Mouse (Mus musculus) limb, embryonic 12.5 days (tissue): ENCODE measurements around the gene Eef2k. TPM values are rescaled to one million over a fixed set of nuclear protein-coding genes. Genes with fewer than 3 reads are reported as not detected.

ENCODE experiments used
- ATAC-seq: fragments of 200-750 bp; cut with Nextera tagmentation; 2 replicates; pipeline ENCODE4 v1.8.0; 2017; ENCODE audit warnings: low read depth, moderate TSS enrichment; ENCODE audit not compliant: insufficient number of reproducible peaks, insufficient read depth, low FRiP score, low TSS enrichment
- H3K27ac ChIP-seq: fragments of 300-500 bp; sonication (generic); 2 replicates; pipeline ENCODE4 v1.5.1; 2016; ENCODE audit warnings: mild to moderate bottlenecking, moderate library complexity
- H3K27me3 ChIP-seq: fragments of 300-500 bp; sonication (generic); 2 replicates; pipeline ENCODE4 v1.6.1; 2016; ENCODE audit warnings: mild to moderate bottlenecking, moderate library complexity
- H3K36me3 ChIP-seq: fragments of 300-500 bp; sonication (generic); 2 replicates; pipeline ENCODE4 v1.6.1; 2016; ENCODE audit warnings: mild to moderate bottlenecking, moderate library complexity
- H3K4me1 ChIP-seq: fragments of 300-500 bp; sonication (generic); replicated peaks from 2 replicates; pipeline ENCODE4 v1.6.1; 2016
- H3K4me2 ChIP-seq: fragments of 300-500 bp; sonication (generic); 2 replicates; pipeline ENCODE4 v1.6.1; 2016; ENCODE audit warnings: mild to moderate bottlenecking, moderate library complexity
- H3K4me3 ChIP-seq: fragments of 300-500 bp; sonication (generic); replicated peaks from 2 replicates; pipeline ENCODE4 v1.5.1; 2016; ENCODE audit warnings: mild to moderate bottlenecking
- H3K9ac ChIP-seq: fragments of 300-500 bp; sonication (generic); replicated peaks from 2 replicates; pipeline ENCODE4 v1.6.1; 2016; ENCODE audit warnings: mild to moderate bottlenecking, moderate library complexity
- H3K9me3 ChIP-seq: fragments of 300-500 bp; sonication (generic); 2 replicates; pipeline ENCODE4 v1.6.1; 2016; ENCODE audit warnings: mild to moderate bottlenecking, moderate library complexity
- WGBS: fragments of 180-500 bp; shearing (Covaris S2); methylation state at CpG from one replicate; pipeline ENCODE4 v1.1.7; 2016; 5-methylcytosine and 5-hydroxymethylcytosine counted together
- polyA plus RNA-seq: library from polyadenylated mRNA; unstranded; fragments of >200 nt; fragmentation: Nextera tagmentation; extraction: Ambion mirVana; gene quantifications from 2 replicates; pipeline ENCODE4 v1.2.1, GENCODE M21; 2016

Gene Eef2k
- polyA plus RNA-seq, 1 experiment from 2014 or later = 31.5 TPM

GRCm38 (mm10) chr7:120866684-120867083 is 24.1 kb downstream of the Eef2k start:
- 68% methylated on average over 2 of the region's 2 CpGs for WGBS
- no peak for ATAC-seq
- no peaks in the 10 kb centered on the region for H3K9me3 ChIP-seq
- H3K4me1 ChIP-seq = peaks cover 75% of the 10 kb centered on the region
- H3K4me3 ChIP-seq = no peak overlapping the region
- no peak overlapping the region for H3K4me2 ChIP-seq
- no peaks in the 10 kb centered on the region for H3K36me3 ChIP-seq
- no peaks in the 10 kb centered on the region for H3K27me3 ChIP-seq
- H3K9ac ChIP-seq = no peak overlapping the region
- no peak overlapping the region for H3K27ac ChIP-seq

GRCm38 (mm10) chr7:120867720-120868119 is 25.1 kb downstream of the Eef2k start:
- Histone ChIP-seq H3K27ac (no peak overlapping the region), H3K36me3 (no peaks in the 10 kb centered on the region), H3K4me3 (no peak overlapping the region), H3K9ac (no peak overlapping the region), H3K27me3 (no peaks in the 10 kb centered on the region), H3K9me3 (no peaks in the 10 kb centered on the region), H3K4me2 (no peak overlapping the region), H3K4me1 (peaks cover 64% of the 10 kb centered on the region)
- 80% methylated on average over 1 of the region's 1 CpGs for WGBS
- no peak for ATAC-seq

GRCm38 (mm10) chr7:120869883-120870282 is 27.3 kb downstream of the Eef2k start:
- no peak overlapping the region for H3K4me2 ChIP-seq
- no peaks in the 10 kb centered on the region for H3K9me3 ChIP-seq
- no peak for ATAC-seq
- WGBS = 87% methylated on average over 5 of the region's 5 CpGs
- H3K4me3 ChIP-seq = no peak overlapping the region
- H3K9ac ChIP-seq = no peak overlapping the region
- 0 out of 2 replicates have a peak overlapping the region, but pooled peaks have one; percentile 12 for H3K27ac ChIP-seq
- no peaks in the 10 kb centered on the region for H3K27me3 ChIP-seq
- no peaks in the 10 kb centered on the region for H3K36me3 ChIP-seq
- H3K4me1 ChIP-seq = peaks cover 43% of the 10 kb centered on the region

- no peak overlapping the region for H3K9ac ChIP-seq
- H3K4me3 ChIP-seq = no peak overlapping the region
- no peaks in the 10 kb centered on the region for H3K9me3 ChIP-seq
- no peak overlapping the region for H3K27ac ChIP-seq
- no peak overlapping the region for H3K4me2 ChIP-seq
- peaks cover 36% of the 10 kb centered on the region for H3K4me1 ChIP-seq
- ATAC-seq = no peak
- no peaks in the 10 kb centered on the region for H3K27me3 ChIP-seq
- 74% methylated on average over 5 of the region's 5 CpGs for WGBS
- H3K36me3 ChIP-seq = no peaks in the 10 kb centered on the region
Observed at GRCm38 (mm10) chr7:120870431-120871008, 27.9 kb downstream of the Eef2k start.

- no peaks in the 10 kb centered on the region; the same call in 1 of the 2 replicates for H3K36me3 ChIP-seq
- no peak overlapping the region for H3K4me2 ChIP-seq
- no peaks in the 10 kb centered on the region for H3K9me3 ChIP-seq
- no peak for ATAC-seq
- no peak overlapping the region for H3K9ac ChIP-seq
- peaks cover 11% of the 10 kb centered on the region for H3K4me1 ChIP-seq
- WGBS = 87% methylated on average over 12 of the region's 12 CpGs
- H3K27ac ChIP-seq = no peak overlapping the region
- no peak overlapping the region for H3K4me3 ChIP-seq
- no peaks in the 10 kb centered on the region for H3K27me3 ChIP-seq
Observed at GRCm38 (mm10) chr7:120873083-120873482, 30.5 kb downstream of the Eef2k start.

- WGBS = 87% methylated on average over 3 of the region's 3 CpGs
- no peak overlapping the region for H3K27ac ChIP-seq
- no peak for ATAC-seq
Observed at GRCm38 (mm10) chr7:120874021-120874420, 31.4 kb downstream of the Eef2k start.

GRCm38 (mm10) chr7:120874764-120875539 is 32.3 kb downstream of the Eef2k start:
- no peak overlapping the region for H3K9ac ChIP-seq
- H3K36me3 ChIP-seq = peaks cover 3% of the 10 kb centered on the region; the same call in 1 of the 2 replicates
- H3K4me1 ChIP-seq = 0 out of 2 replicates have a peak, but pooled peaks cover 1% of the 10 kb centered on the region
- H3K27ac ChIP-seq = no peak overlapping the region
- no peaks in the 10 kb centered on the region for H3K9me3 ChIP-seq
- H3K27me3 ChIP-seq = no peaks in the 10 kb centered on the region
- no peak overlapping the region for H3K4me2 ChIP-seq
- no peak overlapping the region for H3K4me3 ChIP-seq
- WGBS = 80% methylated on average over 7 of the region's 7 CpGs
- ATAC-seq = no peak

More at GRCm38 (mm10) chr7:120874021-120874420, 31.4 kb downstream of the Eef2k start:
- Histone ChIP-seq H3K4me3 (no peak overlapping the region), H3K4me1 (peaks cover 6% of the 10 kb centered on the region; the same call in 1 of the 2 replicates), H3K4me2 (no peak overlapping the region), H3K36me3 (no peaks in the 10 kb centered on the region; the same call in 1 of the 2 replicates), H3K9me3 (no peaks in the 10 kb centered on the region), H3K9ac (no peak overlapping the region), H3K27me3 (no peaks in the 10 kb centered on the region)

GRCm38 (mm10) chr7:120875540-120876388 is 33.1 kb downstream of the Eef2k start:
- Histone ChIP-seq H3K9ac (no peak overlapping the region), H3K9me3 (no peaks in the 10 kb centered on the region), H3K4me2 (no peak overlapping the region), H3K4me3 (no peak overlapping the region), H3K27ac (no peak overlapping the region), H3K27me3 (no peaks in the 10 kb centered on the region), H3K4me1 (no peaks in the 10 kb centered on the region), H3K36me3 (peaks cover 11% of the 10 kb centered on the region)
- 74% methylated on average over 3 of the region's 3 CpGs for WGBS
- ATAC-seq = no peak

GRCm38 (mm10) chr7:120878271-120878670 is 35.6 kb downstream of the Eef2k start:
- H3K4me1 ChIP-seq = no peaks in the 10 kb centered on the region
- no peak overlapping the region for H3K4me3 ChIP-seq
- no peak overlapping the region for H3K9ac ChIP-seq
- peaks cover 32% of the 10 kb centered on the region for H3K36me3 ChIP-seq
- no peaks in the 10 kb centered on the region for H3K9me3 ChIP-seq
- ATAC-seq = no peak
- no peaks in the 10 kb centered on the region for H3K27me3 ChIP-seq
- H3K27ac ChIP-seq = no peak overlapping the region
- WGBS = 85% methylated on average over 6 of the region's 6 CpGs
- no peak overlapping the region for H3K4me2 ChIP-seq

GRCm38 (mm10) chr7:120879972-120880371 is 37.3 kb downstream of the Eef2k start:
- WGBS = 82% methylated on average over 3 of the region's 3 CpGs

GRCm38 (mm10) chr7:120880770-120881169 is 38.1 kb downstream of the Eef2k start:
- no peak overlapping the region for H3K4me3 ChIP-seq
- H3K9ac ChIP-seq = no peak overlapping the region
- H3K27me3 ChIP-seq = no peaks in the 10 kb centered on the region
- H3K4me2 ChIP-seq = no peak overlapping the region
- peaks cover 56% of the 10 kb centered on the region for H3K36me3 ChIP-seq
- no peak overlapping the region for H3K27ac ChIP-seq
- peaks cover 4% of the 10 kb centered on the region; the same call in 1 of the 2 replicates for H3K9me3 ChIP-seq
- H3K4me1 ChIP-seq = no peaks in the 10 kb centered on the region
- 96% methylated on average over 4 of the region's 4 CpGs for WGBS
- ATAC-seq = no peak

More at GRCm38 (mm10) chr7:120879972-120880371, 37.3 kb downstream of the Eef2k start:
- H3K4me2 ChIP-seq = no peak overlapping the region
- no peak overlapping the region for H3K9ac ChIP-seq
- H3K4me1 ChIP-seq = no peaks in the 10 kb centered on the region
- H3K27me3 ChIP-seq = no peaks in the 10 kb centered on the region
- no peak overlapping the region for H3K4me3 ChIP-seq
- ATAC-seq = no peak
- no peak overlapping the region for H3K27ac ChIP-seq
- H3K9me3 ChIP-seq = peaks cover 4% of the 10 kb centered on the region; the same call in 1 of the 2 replicates
- H3K36me3 ChIP-seq = peaks cover 48% of the 10 kb centered on the region
